Mouse (Mus musculus): ENCODE measurements around the gene Ksr1. TPM values are rescaled to one million over a fixed set of nuclear protein-coding genes. Genes with fewer than 3 reads are reported as not detected.

Ksr1 gene
- 100 to 1,000 TPM; 103 to 116 TPM for total RNA-seq (2021)
- long read RNA-seq, experiment 1, partial matches to known transcripts: 15 of 135 reads
- long read RNA-seq, experiment 1, other reads (novel, unspliced or antisense): 120 of 135 reads
- long read RNA-seq, experiment 2, partial matches to known transcripts: 14 of 100 reads
- long read RNA-seq, experiment 2, other reads (novel, unspliced or antisense): 86 of 100 reads

- peak; percentile 94 for DNase-seq (ENCODE audit: low spot score)
Measured at GRCm38 (mm10) chr11:79146331-79146767, at the start of gene Ksr1. Ksr1 (minus strand) TSS chr11:79146407.

GRCm38 (mm10) chr11:79192176-79192575 lies 46.0 kb upstream of the Ksr1 start:
- DNase-seq (ENCODE audit: low spot score): no peak

- DNase-seq (ENCODE audit: low spot score): peak; percentile 72
Measured at GRCm38 (mm10) chr11:79191214-79191613, 45.0 kb upstream of the Ksr1 start.

DNA sequence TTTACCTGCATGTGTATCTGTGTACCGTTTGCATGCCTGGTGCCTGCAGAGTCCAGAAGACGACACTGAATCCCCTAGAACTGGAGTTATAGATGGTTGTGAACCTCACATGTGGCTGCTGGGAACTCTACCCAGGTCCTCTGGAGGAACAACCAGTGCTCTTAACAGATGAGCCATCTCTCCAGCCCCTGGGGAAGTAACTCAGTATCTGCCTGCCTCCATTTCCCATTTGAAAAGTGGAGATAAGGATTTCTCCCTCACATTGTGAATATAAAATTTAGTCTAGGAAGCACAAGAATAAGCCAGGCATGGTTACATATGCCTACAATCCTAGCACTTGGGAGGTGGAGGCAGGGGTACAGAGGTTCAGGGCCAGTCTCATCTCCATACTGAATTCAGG lies 44.0 kb upstream of the Ksr1 start:
- no peak for DNase-seq (ENCODE audit: low spot score)

- DNase-seq (ENCODE audit: low spot score): peak; percentile 73
Measured at GRCm38 (mm10) chr11:79188176-79188575, 42.0 kb upstream of the Ksr1 start.

DNA sequence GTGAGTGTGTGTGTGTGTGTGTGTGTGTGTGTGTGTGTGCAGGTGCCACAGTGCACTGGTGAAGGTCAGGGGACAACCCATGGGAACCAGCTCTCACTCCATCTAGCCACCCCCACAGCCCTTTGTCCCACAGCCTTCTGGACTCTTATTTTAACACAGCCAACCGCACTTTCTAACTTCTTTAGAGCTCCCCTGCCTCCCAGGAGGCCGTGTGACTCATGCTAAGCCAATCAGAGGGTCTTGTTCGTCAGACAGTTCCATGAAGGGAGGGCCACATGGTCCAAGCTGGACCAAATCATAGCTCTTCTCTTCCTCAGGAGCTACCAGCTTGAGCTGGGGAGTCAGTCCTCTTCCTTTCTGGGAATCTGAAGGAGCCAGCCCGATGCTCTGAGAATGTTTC lies 41.1 kb upstream of the Ksr1 start:
- DNase-seq (ENCODE audit: low spot score): no peak

GRCm38 (mm10) chr11:79185683-79186082 lies 39.5 kb upstream of the Ksr1 start:
- DNase-seq (ENCODE audit: low spot score): no peak

- DNase-seq (ENCODE audit: low spot score): no peak
Measured at GRCm38 (mm10) chr11:79184126-79184888, 38.1 kb upstream of the Ksr1 start.

DNA sequence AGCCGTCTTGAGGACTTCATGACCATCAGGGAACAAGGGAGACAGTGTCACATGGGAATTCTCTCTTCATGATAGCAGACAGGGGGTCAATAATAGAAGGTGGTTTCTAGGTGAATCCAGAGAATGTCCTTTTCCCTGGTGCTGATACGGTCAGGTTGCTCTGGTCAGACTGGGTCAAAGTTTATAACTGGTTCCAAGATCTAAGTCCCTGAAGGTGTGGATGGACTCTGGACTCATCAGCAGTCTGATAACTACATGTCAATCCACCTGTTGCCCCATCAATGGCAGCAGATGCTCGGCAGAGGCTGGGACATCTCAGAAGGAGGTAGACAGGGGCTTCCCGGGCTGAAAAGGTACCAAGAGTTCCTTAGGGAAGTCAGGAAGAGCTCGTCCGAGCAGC lies 37.2 kb upstream of the Ksr1 start:
- no peak for DNase-seq (ENCODE audit: low spot score)

DNA sequence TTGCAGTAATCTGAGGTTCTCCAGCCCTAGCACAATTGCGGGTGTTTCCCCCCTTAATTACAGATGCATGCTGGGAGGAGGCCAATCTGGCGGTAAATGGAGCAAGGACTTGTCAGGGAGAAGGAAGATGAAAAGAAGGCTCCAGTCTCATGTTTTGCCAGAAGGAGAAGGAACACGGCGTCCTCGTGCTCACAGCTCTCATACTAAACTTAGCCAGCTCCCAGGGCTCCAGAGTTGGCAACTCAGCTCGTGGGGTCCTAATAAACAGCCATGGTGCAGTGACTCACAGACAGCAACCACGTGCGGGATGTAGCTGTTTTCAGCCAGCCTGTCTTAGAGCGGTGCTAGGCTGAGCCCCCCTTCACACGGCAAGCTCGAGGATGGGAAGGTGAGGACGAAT lies 36.7 kb upstream of the Ksr1 start:
- peak; percentile 75 for DNase-seq (ENCODE audit: low spot score)

GRCm38 (mm10) chr11:79181914-79182313 lies 35.7 kb upstream of the Ksr1 start:
- no peak for DNase-seq (ENCODE audit: low spot score)

DNA sequence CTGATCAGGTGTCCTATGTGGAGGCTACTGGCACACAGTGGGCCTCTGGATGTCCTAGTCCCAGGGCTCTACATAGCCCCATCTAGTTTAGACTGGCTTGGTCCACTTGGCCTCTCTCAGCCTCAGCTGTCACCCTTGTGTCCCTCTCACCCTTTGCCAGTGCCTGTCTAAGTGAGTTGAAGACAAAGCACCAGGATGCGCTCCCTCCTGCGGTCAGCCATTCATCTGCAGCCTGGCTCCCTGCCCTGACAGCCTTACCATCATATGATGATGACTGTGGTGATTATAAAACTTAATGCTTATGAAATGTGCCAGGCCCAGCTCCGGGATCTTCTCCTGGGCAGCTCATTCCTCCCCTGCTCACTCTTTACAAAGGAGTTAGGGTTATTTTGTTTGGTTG lies 30.5 kb upstream of the Ksr1 start:
- no peak for DNase-seq (ENCODE audit: low spot score)

DNA sequence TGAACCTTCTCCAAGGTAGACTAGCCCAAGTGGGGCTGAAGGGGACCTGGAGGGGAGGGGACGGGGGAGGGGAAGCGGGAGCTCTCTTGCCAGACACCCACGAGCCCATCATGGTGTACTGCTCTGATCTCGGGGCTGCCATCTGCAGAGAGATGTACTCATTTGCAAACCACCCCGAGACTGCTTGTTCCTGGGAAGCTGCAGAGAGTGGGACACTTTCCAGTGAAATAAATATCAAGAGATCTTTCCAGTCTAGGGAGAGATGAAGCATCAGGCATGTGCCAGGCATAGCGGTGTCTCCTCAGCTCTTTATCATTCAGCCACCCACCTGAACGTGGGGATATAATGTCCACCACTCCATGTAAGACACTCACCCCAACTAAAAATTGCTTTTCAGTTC lies 25.8 kb upstream of the Ksr1 start:
- no peak for DNase-seq (ENCODE audit: low spot score)

- DNase-seq (ENCODE audit: low spot score): no peak
Measured at GRCm38 (mm10) chr11:79166582-79167300, 20.5 kb upstream of the Ksr1 start.

- DNase-seq (ENCODE audit: low spot score): no peak
Measured at GRCm38 (mm10) chr11:79161077-79161758, 15.0 kb upstream of the Ksr1 start.

DNA sequence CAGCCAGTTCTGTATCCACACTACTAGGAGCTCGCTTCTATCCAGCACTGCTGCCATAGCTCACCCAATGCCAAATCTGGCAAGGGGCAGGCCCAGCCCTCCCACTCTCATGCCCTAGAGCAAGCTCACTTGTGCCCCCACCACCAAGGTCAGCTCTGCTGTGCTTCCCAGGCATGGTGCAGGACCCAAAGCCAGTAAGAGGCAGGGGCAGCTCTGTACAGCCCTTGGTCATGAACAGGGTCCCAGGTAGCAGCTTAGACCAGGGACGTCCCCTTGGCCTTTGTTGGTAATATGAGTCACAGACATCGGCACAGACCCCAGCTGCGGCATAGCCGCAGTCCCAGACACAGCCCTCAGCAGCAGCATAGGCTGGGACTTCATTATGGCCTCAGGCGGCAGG lies 13.9 kb upstream of the Ksr1 start:
- DNase-seq (ENCODE audit: low spot score): no peak

DNA sequence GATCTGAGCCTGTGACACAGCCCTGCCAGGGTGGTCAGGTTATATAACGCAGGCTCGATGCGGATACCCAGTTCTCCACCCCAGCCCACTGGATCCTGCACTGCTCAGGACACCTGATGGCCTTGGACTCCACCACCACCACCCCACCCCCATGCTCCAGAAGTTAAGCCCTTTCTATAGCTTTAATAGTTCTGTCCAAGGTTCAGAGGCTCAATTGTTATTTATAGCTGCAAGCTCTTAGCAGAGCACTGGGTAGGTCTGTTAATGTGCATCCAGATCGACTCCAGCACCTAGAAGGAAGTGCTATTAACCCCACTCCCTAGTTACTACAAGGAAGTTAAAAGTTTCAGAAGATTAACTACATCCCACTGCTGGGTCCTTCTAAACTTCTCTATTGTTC lies 11.5 kb upstream of the Ksr1 start:
- no peak for DNase-seq (ENCODE audit: low spot score)

GRCm38 (mm10) chr11:79155348-79155747 lies 9.1 kb upstream of the Ksr1 start:
- DNase-seq (ENCODE audit: low spot score): no peak

- no peak for DNase-seq (ENCODE audit: low spot score)
Measured at GRCm38 (mm10) chr11:79152696-79153095, 6.5 kb upstream of the Ksr1 start.

DNA sequence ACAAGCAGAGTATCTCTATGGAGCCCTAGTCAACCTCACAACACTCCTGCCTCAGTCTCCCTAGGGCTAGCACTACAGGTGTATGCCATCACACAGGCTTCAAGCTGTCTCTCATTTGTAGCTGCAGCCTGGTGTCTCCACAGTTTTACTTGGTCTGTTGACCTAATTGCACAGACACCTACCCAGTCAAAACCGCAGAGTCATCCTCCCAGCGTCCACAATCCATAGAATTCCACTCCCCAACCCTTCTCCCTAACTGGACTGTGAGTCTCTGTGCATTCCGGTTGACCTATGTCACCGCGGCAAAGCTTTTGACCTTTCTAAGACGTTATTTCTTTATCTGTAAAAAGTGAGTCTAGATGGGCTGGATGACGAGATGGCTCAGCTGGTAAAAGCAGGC lies 5.7 kb upstream of the Ksr1 start:
- DNase-seq (ENCODE audit: low spot score): no peak

GRCm38 (mm10) chr11:79150301-79150700 lies 4.1 kb upstream of the Ksr1 start:
- DNase-seq (ENCODE audit: low spot score): no peak

- no peak for DNase-seq (ENCODE audit: low spot score)
Measured at GRCm38 (mm10) chr11:79149295-79149694, 3.1 kb upstream of the Ksr1 start.
